Mouse (Mus musculus) heart, postnatal 0 days (tissue): ENCODE measurements around the gene Zcchc2.

Experiments used
- CTCF ChIP-seq: IDR thresholded peaks from 2 replicates; pipeline ENCODE4 v1.5.1; 2016; ENCODE audit warnings: antibody characterized with exemption, control low read depth, low read depth
- EP300 ChIP-seq: IDR thresholded peaks from 2 replicates; pipeline ENCODE4 v1.6.1; 2016; ENCODE audit warnings: antibody characterized with exemption, low read depth

GRCm38 (mm10) chr1:106049036-106049435, 58.8 kb downstream of the Zcchc2 start:
- no peak for TF ChIP-seq CTCF
- TF ChIP-seq EP300 = no peak
